Mouse (Mus musculus) erythroblast, adult 5-6 weeks (primary cell): ENCODE measurements around the gene Ptch2. TPM values are rescaled to one million over a fixed set of nuclear protein-coding genes. Genes with fewer than 3 reads are reported as not detected.

Experiments used
- ATAC-seq: replicated peaks from 2 replicates; pipeline ENCODE4 v1.8.0; 2016; ENCODE audit warnings: moderate number of reproducible peaks, mild to moderate bottlenecking, moderate TSS enrichment, inconsistent platforms; ENCODE audit not compliant: poor library complexity, low FRiP score, severe bottlenecking
- total RNA-seq, 2 experiments: library from RNA; stranded (forward) in 1 of 2; stranded (reverse) in 1 of 2; fragments of 150-400 nt in 1 of 2; fragments of 200-764, 138-1000 nt in 1 of 2; gene quantifications; 2 replicates each; pipeline versions ENCODE4 v1.2.3 to v1.2.4; 2015 to 2017; ENCODE audit warnings: low replicate concordance in 2 of 2

Ptch2 gene
- total RNA-seq, 2 experiments from 2014 or later, result 0.09 to 0.19 TPM

GRCm38 (mm10) chr4:117148815-117149214, 52.9 kb downstream of the Ptch2 start:
- ATAC-seq, result no peak

- ATAC-seq, result no peak
Observed at GRCm38 (mm10) chr4:117149291-117150211, 53.7 kb downstream of the Ptch2 start.

DNA sequence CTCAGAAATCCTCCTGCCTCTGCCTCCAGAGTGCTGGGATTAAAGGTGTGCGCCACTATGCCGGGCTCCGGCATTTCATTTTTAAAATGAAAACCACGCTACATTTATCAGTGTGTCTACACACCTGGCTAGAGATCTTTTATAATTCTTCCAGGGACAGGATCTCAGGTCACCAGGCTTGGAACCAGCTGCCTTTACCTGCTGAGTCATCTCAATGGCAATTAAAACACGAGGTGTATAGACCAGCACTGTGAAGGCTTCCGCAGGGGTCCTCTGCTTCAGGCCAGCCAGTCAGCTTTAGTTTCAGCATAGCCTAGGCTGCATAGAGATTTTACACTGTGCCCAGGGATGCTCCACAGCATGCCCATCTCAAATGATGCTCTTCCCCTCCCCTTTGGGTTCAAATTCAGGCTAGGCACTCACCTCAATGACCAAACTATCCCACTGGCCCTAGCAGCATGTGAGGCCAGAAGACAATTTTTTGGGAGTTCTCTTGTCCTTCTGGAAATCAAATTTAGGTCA, 54.4 kb downstream of the Ptch2 start:
- no peak for ATAC-seq

DNA sequence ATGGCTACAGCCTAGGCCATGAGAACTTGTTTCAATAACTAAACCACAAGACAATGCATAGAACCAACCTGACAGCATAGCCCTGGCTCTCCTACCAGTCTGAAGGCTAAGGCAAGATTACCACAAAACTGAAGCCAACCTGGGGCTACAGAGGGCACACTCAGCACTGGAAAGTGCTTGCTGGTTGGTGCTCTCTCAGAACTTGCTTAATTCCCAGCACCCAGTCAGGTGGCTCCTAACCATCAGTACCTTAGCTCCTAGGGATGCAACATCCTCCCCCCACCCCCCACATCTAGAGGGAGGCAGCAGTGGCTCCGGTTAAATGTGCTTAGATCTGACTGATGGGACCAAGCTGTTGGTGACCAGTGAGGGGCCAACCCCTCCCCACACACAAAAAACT, 55.5 kb downstream of the Ptch2 start:
- ATAC-seq, result no peak

DNA sequence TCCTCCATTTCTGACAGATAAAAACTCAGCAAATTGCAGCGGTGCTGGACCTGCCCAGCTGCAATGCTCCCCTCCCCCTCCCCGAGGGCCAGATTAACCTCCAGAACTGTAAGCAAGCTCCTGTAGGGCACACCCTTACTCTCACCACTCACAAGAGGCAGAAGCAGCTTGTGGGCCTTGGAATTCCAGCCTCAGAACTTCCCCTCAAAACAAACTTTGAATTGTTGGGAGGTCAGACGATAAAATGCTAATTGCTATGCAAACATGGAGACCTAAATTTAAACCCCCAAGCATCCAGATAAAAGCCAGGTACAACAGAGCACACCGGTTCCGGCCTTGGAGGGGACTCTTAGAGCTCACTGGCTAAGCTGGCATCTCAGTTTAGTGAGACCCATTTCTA, 56.8 kb downstream of the Ptch2 start:
- no peak for ATAC-seq

- ATAC-seq, result peak; percentile 25; the same call in 1 of the 2 replicates
Observed at GRCm38 (mm10) chr4:117155020-117155791, 59.3 kb downstream of the Ptch2 start.

DNA sequence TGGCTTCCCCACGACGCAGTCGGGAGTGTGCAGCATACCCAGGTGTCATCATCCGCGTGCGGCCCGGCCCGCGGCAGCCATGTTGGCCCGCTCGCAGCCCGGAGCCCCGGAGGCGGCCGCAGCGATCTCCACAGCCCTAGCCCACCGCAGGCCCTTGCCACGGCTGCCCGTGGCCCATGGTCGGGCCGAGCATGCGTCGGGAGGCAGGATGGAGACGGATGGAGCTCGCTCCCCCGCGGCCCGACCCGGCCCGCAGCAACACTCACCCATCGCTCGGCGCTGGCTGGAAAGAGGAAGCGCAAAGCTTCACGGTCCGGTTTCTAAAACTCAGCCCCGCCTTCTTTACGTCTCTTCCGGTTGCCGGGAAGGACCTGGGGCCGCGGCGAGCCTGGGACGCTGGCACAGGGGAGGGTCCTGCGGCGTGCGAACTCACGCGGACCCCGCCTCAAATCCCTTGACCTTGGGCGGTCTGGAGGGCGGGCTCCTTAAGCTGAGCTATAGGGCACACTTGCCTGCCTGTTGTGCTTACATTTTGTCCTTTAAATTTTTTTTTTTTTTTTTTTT, 60.0 kb downstream of the Ptch2 start, which contains the start of gene Rps8:
Gene Rps8, minus strand, starts transcription at position 452 of the 564 bp plus-strand sequence.
- peak; percentile 94 for ATAC-seq

- no peak for ATAC-seq
Observed at GRCm38 (mm10) chr4:117156372-117156771, 60.5 kb downstream of the Ptch2 start.

GRCm38 (mm10) chr4:117159666-117160065, 63.8 kb downstream of the Ptch2 start:
- ATAC-seq, result no peak

DNA sequence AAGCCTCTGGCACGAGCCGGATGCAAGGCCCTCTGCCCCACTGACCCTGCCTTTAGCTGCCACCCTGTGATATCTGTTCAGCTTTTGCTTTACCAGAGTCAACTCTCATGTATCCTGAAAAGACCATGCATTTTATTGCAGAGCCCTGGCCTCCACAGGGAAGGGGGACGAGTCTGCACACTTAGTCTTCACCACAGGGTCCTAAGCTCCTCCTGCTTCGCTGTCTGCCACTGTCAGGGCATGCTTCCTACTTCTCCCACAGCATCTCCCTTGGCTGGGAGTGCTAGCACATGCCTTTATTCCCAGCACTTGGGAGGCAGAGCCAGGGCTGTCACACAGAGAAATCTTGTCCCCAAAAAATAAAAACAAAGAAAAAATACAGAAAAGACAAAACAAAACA, 65.3 kb downstream of the Ptch2 start:
- no peak for ATAC-seq

Other genes with a start within 250 kb of the Ptch2 start
- gene Zswim5, start 218.7 kb upstream of the Ptch2 start, total RNA-seq (2015; ENCODE audit: low replicate concordance), result not detected in 2 replicates
- gene Zswim5, start 218.7 kb upstream of the Ptch2 start, total RNA-seq (2017; ENCODE audit: low replicate concordance), result 0.42 TPM in 1 of 2 replicates, not detected in the other
- gene Urod, start 101.7 kb upstream of the Ptch2 start, total RNA-seq (2015; ENCODE audit: low replicate concordance), result 731 and 769 TPM in 2 replicates
- gene Urod, start 101.7 kb upstream of the Ptch2 start, total RNA-seq (2017; ENCODE audit: low replicate concordance), result 989 and 1,487 TPM in 2 replicates
- 5.8 and 7.9 TPM in 2 replicates for gene Hectd3, start 100.8 kb upstream of the Ptch2 start, total RNA-seq (2015; ENCODE audit: low replicate concordance)
- gene Hectd3, start 100.8 kb upstream of the Ptch2 start, total RNA-seq (2017; ENCODE audit: low replicate concordance), result 7.8 and 12.3 TPM in 2 replicates
- gene Eif2b3, start 76.7 kb upstream of the Ptch2 start, total RNA-seq (2015; ENCODE audit: low replicate concordance), result 11.9 and 20.1 TPM in 2 replicates
- gene Eif2b3, start 76.7 kb upstream of the Ptch2 start, total RNA-seq (2017; ENCODE audit: low replicate concordance), result 7.2 and 10.0 TPM in 2 replicates
- gene Btbd19, start 29.6 kb downstream of the Ptch2 start, total RNA-seq (2015; ENCODE audit: low replicate concordance), result 1.0 and 3.1 TPM in 2 replicates
- 0.68 and 1.3 TPM in 2 replicates for gene Btbd19, start 29.6 kb downstream of the Ptch2 start, total RNA-seq (2017; ENCODE audit: low replicate concordance)
- gene Tctex1d4, start 30.7 kb downstream of the Ptch2 start, total RNA-seq (2015; ENCODE audit: low replicate concordance), result not detected in 2 replicates
- gene Tctex1d4, start 30.7 kb downstream of the Ptch2 start, total RNA-seq (2017; ENCODE audit: low replicate concordance), result not detected in 2 replicates
- gene Plk3, start 37.9 kb downstream of the Ptch2 start, total RNA-seq (2015; ENCODE audit: low replicate concordance), result 0.42 TPM in 1 of 2 replicates, not detected in the other
- gene Plk3, start 37.9 kb downstream of the Ptch2 start, total RNA-seq (2017; ENCODE audit: low replicate concordance), result 1.7 TPM in 1 of 2 replicates, not detected in the other
- 981 and 1,137 TPM in 2 replicates for gene Rps8, start 60.2 kb downstream of the Ptch2 start, total RNA-seq (2015; ENCODE audit: low replicate concordance)
- 281 and 366 TPM in 2 replicates for gene Rps8, start 60.2 kb downstream of the Ptch2 start, total RNA-seq (2017; ENCODE audit: low replicate concordance)
- gene Kif2c, start 86.6 kb downstream of the Ptch2 start, total RNA-seq (2015; ENCODE audit: low replicate concordance), result 11.5 and 16.7 TPM in 2 replicates
- gene Kif2c, start 86.6 kb downstream of the Ptch2 start, total RNA-seq (2017; ENCODE audit: low replicate concordance), result 13.2 and 14.5 TPM in 2 replicates
- gene Tmem53, start 155.9 kb downstream of the Ptch2 start, total RNA-seq (2015; ENCODE audit: low replicate concordance), result 1.9 and 4.0 TPM in 2 replicates
- gene Tmem53, start 155.9 kb downstream of the Ptch2 start, total RNA-seq (2017; ENCODE audit: low replicate concordance), result 1.9 TPM in 1 of 2 replicates, not detected in the other
- gene Armh1, start 156.1 kb downstream of the Ptch2 start, total RNA-seq (2015; ENCODE audit: low replicate concordance), result not detected in 2 replicates
- gene Armh1, start 156.1 kb downstream of the Ptch2 start, total RNA-seq (2017; ENCODE audit: low replicate concordance), result not detected in 2 replicates